ENCODE assay signal across 27 mouse cellular contexts in the genomic region with DNA sequence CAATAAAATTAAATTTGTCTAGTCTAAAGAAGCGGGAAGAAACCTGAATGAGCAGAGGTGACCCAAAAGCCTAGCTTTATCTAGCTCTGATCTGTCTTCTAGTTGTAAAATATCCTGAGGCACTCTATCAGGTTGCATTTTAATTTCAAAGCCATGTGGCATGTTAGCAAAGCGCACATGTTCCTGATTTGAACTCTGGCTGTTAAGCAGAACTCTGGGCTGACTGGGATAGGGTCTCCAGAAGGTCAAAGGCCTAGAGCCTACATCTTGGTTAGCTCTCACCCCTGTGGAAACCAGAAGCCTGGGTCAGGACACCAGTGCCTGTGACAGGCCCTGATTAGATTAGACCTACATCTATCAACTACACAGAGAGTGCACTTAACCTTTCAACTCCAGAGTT.
DNase-seq lines count a peak whose midpoint lies in the region; ATAC-seq lines count a peak whose summit lies in the region.
"Had no signal": no experiment of that assay in that cellular context is flagged by ENCODE, and none has a peak within 500 bp of the region (broad histone marks: within the 10 kb centered on the region; RNA-seq: fewer than 3 reads in every experiment).

No protein-coding gene starts in this region.

- WGBS in hindbrain, embryonic 10.5 days = 76% methylated on average over 2 of the region's 2 CpGs
- WGBS in hindbrain, embryonic 11.5 days = 72% methylated on average over 2 of the region's 2 CpGs
- whole genome bisulfite sequencing in forebrain, embryonic 12.5 days = 88% methylated on average over 2 of the region's 2 CpGs

- H3K36me3 ChIP-seq in hindbrain, embryonic 10.5 days = no peaks in the 10 kb centered on the region
- no peaks in the 10 kb centered on the region for H3K36me3 ChIP-seq in hindbrain, embryonic 11.5 days (ENCODE audit: control insufficient read depth, insufficient read depth, low read length)
- no peaks in the 10 kb centered on the region for H3K36me3 ChIP-seq in forebrain, embryonic 12.5 days (replicated peaks)
- H3K36me3 ChIP-seq: embryonic facial prominence, embryonic 15.5 days; forebrain, embryonic 10.5 days; hindbrain, embryonic 13.5 days; intestine, embryonic 15.5 days had no signal

- H3K27me3 ChIP-seq in hindbrain, embryonic 10.5 days (ENCODE audit: insufficient read depth, poor library complexity, severe bottlenecking) = no peaks in the 10 kb centered on the region
- no peaks in the 10 kb centered on the region for H3K27me3 ChIP-seq in hindbrain, embryonic 11.5 days (ENCODE audit: control insufficient read depth, insufficient read depth, low read length)
- H3K27me3 ChIP-seq in forebrain, embryonic 12.5 days = peaks cover 8% of the 10 kb centered on the region; the same call in 1 of the 2 replicates
- H3K27me3 ChIP-seq: embryonic facial prominence, embryonic 15.5 days; heart, embryonic 12.5 days; hindbrain, embryonic 13.5 days; intestine, embryonic 15.5 days had no signal

- no peak for ATAC-seq in hindbrain, embryonic 11.5 days (ENCODE audit: low FRiP score)
- ATAC-seq in megakaryocyte, adult 5-6 weeks (ENCODE audit: poor library complexity, severe bottlenecking) = no peak
- no peak for ATAC-seq in forebrain, embryonic 12.5 days (ENCODE audit: low FRiP score)
- ATAC-seq: CD4-positive, CD25-positive, alpha-beta regulatory T cell, adult 4 months; forebrain, embryonic 16.5 days; hindbrain, postnatal 0 days; intestine, embryonic 15.5 days had no signal

- no peak overlapping the region for H3K27ac ChIP-seq in hindbrain, embryonic 10.5 days
- no peak overlapping the region for H3K27ac ChIP-seq in hindbrain, embryonic 11.5 days (ENCODE audit: low read depth, low read length)
- no peak overlapping the region for H3K27ac ChIP-seq in forebrain, embryonic 12.5 days
- H3K27ac ChIP-seq: embryonic facial prominence, embryonic 15.5 days; forebrain, embryonic 10.5 days; gastrocnemius, adult 2 months; hindbrain, embryonic 13.5 days; hindbrain, postnatal 0 days; intestine, embryonic 15.5 days had no signal

- no peak overlapping the region for H3K4me2 ChIP-seq in hindbrain, embryonic 11.5 days (replicated peaks; ENCODE audit: low read depth, low read length)
- H3K4me2 ChIP-seq in forebrain, embryonic 12.5 days = no peak overlapping the region
- H3K4me2 ChIP-seq: embryonic facial prominence, embryonic 15.5 days; heart, embryonic 12.5 days; hindbrain, embryonic 13.5 days; intestine, embryonic 15.5 days had no signal

- no peaks in the 10 kb centered on the region for H3K9me3 ChIP-seq in hindbrain, embryonic 10.5 days
- no peaks in the 10 kb centered on the region for H3K9me3 ChIP-seq in hindbrain, embryonic 11.5 days (ENCODE audit: control insufficient read depth, low read length)
- no peaks in the 10 kb centered on the region for H3K9me3 ChIP-seq in forebrain, embryonic 12.5 days
- H3K9me3 ChIP-seq: embryonic facial prominence, embryonic 15.5 days; forebrain, embryonic 10.5 days; G1E; heart, embryonic 12.5 days; hindbrain, embryonic 13.5 days; intestine, embryonic 15.5 days had no signal

- no peak overlapping the region for H3K4me3 ChIP-seq in hindbrain, embryonic 10.5 days
- no peak overlapping the region for H3K4me3 ChIP-seq in hindbrain, embryonic 11.5 days (ENCODE audit: low read depth, low read length)
- no peak overlapping the region for H3K4me3 ChIP-seq in forebrain, embryonic 12.5 days (replicated peaks)
- H3K4me3 ChIP-seq: embryonic facial prominence, embryonic 15.5 days; erythroblast, embryonic 14.5 days; forebrain, embryonic 10.5 days; gastrocnemius, adult 2 months; heart, embryonic 12.5 days; hindbrain, embryonic 13.5 days; intestine, embryonic 15.5 days had no signal

- DNase-seq in hindbrain, embryonic 10.5 days (ENCODE audit: low spot score) = peak; percentile 40
- no peak for DNase-seq in hindbrain, embryonic 11.5 days (ENCODE audit: low spot score)
- DNase-seq in embryo, embryonic 11 days = peak; percentile 66
- peak; percentile 61 for DNase-seq in forelimb bud, embryonic 11.5 days (ENCODE audit: low read depth, low spot score)
- peak; percentile 39 for DNase-seq in mesoderm, embryonic 11.5 days (ENCODE audit: low read depth, low spot score)
- DNase-seq in cerebellum, adult 11-12 months = no peak
- DNase-seq: adrenal gland, adult 8-10 months; adrenal gland, postnatal 36 days; B cell, adult 2 months; cerebellum, adult 11 months; cerebellum, adult 9-11 months; cerebellum, postnatal 36 days; gastrocnemius, adult 2 months; gastrocnemius, postnatal 25 days; heart, postnatal 36 days had no signal

- 0 out of 2 replicates have a peak, but pooled peaks cover under 1% of the 10 kb centered on the region for H3K4me1 ChIP-seq in hindbrain, embryonic 10.5 days (replicated peaks)
- no peaks in the 10 kb centered on the region for H3K4me1 ChIP-seq in hindbrain, embryonic 11.5 days (replicated peaks; ENCODE audit: control insufficient read depth, insufficient read depth, low read length)
- H3K4me1 ChIP-seq in forebrain, embryonic 12.5 days = no peaks in the 10 kb centered on the region
- H3K4me1 ChIP-seq: forebrain, embryonic 10.5 days; hindbrain, embryonic 13.5 days; intestine, embryonic 15.5 days had no signal

- H3K9ac ChIP-seq in hindbrain, embryonic 11.5 days (ENCODE audit: low read depth, low read length) = no peak overlapping the region
- H3K9ac ChIP-seq in forebrain, embryonic 12.5 days = no peak overlapping the region
- H3K9ac ChIP-seq: embryonic facial prominence, embryonic 15.5 days; heart, embryonic 12.5 days; hindbrain, embryonic 13.5 days; intestine, embryonic 15.5 days had no signal

Comparison
In these comparisons a context has a peak if more than half of its experiments do, and no peak if none do; other contexts are left out.
1. DNase-seq: peak in hindbrain, embryonic 10.5 days (single experiment), embryo, embryonic 11 days (single experiment), forelimb bud, embryonic 11.5 days (single experiment) and mesoderm, embryonic 11.5 days (single experiment); none in hindbrain, embryonic 11.5 days (single experiment) and cerebellum, adult 11-12 months (single experiment).